Mouse (Mus musculus) A20 (cell line): ENCODE results near the gene Itga9.

Experiments used
- DNase-seq: peaks from one replicate; pipeline ENCODE4 v3.0.0-alpha.2; 2011; ENCODE audit warnings: low read depth, low spot score

Itga9 gene

GRCm38 (mm10) chr9:118725128-118725527 is 118.6 kb downstream of the Itga9 start:
- no peak for DNase-seq

- no peak for DNase-seq
Measured at GRCm38 (mm10) chr9:118726550-118726949, 120.1 kb downstream of the Itga9 start.

GRCm38 (mm10) chr9:118728296-118728695 is 121.8 kb downstream of the Itga9 start:
- no peak for DNase-seq

GRCm38 (mm10) chr9:118728987-118729386 is 122.5 kb downstream of the Itga9 start:
- DNase-seq = no peak

- no peak for DNase-seq
Measured at GRCm38 (mm10) chr9:118730172-118730571, 123.7 kb downstream of the Itga9 start.

GRCm38 (mm10) chr9:118730871-118731390 is 124.4 kb downstream of the Itga9 start:
- no peak for DNase-seq

GRCm38 (mm10) chr9:118731650-118732049 is 125.2 kb downstream of the Itga9 start:
- DNase-seq = peak; percentile 2

GRCm38 (mm10) chr9:118733601-118734000 is 127.1 kb downstream of the Itga9 start:
- no peak for DNase-seq

- DNase-seq = no peak
Measured at GRCm38 (mm10) chr9:118737124-118737523, 130.6 kb downstream of the Itga9 start.

GRCm38 (mm10) chr9:118737601-118738137 is 131.2 kb downstream of the Itga9 start:
- no peak for DNase-seq

GRCm38 (mm10) chr9:118738311-118738710 is 131.8 kb downstream of the Itga9 start:
- DNase-seq = no peak

GRCm38 (mm10) chr9:118739071-118739470 is 132.6 kb downstream of the Itga9 start:
- DNase-seq = no peak

- no peak for DNase-seq
Measured at GRCm38 (mm10) chr9:118739659-118740058, 133.2 kb downstream of the Itga9 start.

GRCm38 (mm10) chr9:118741268-118741667 is 134.8 kb downstream of the Itga9 start:
- no peak for DNase-seq

GRCm38 (mm10) chr9:118749335-118749949 is 143.0 kb downstream of the Itga9 start:
- no peak for DNase-seq

- DNase-seq = no peak
Measured at GRCm38 (mm10) chr9:118750828-118751227, 144.3 kb downstream of the Itga9 start.

GRCm38 (mm10) chr9:118752376-118752775 is 145.9 kb downstream of the Itga9 start:
- DNase-seq = no peak

- DNase-seq = no peak
Measured at GRCm38 (mm10) chr9:118759462-118759861, 153.0 kb downstream of the Itga9 start.

- DNase-seq = no peak
Measured at GRCm38 (mm10) chr9:118761953-118762590, 155.6 kb downstream of the Itga9 start.

- no peak for DNase-seq
Measured at GRCm38 (mm10) chr9:118762759-118763158, 156.3 kb downstream of the Itga9 start.

- no peak for DNase-seq
Measured at GRCm38 (mm10) chr9:118763203-118763602, 156.7 kb downstream of the Itga9 start.

- DNase-seq = no peak
Measured at GRCm38 (mm10) chr9:118763646-118764045, 157.2 kb downstream of the Itga9 start.

- DNase-seq = no peak
Measured at GRCm38 (mm10) chr9:118765059-118765458, 158.6 kb downstream of the Itga9 start.
